Comparison of ENCODE assay signal across 18 mouse cellular contexts in genomic region chr1:59524759-59525158, GRCm38 (mm10). TPM values are rescaled to one million over a fixed set of nuclear protein-coding genes. Genes with fewer than 3 reads are reported as not detected.
A peak's percentile ranks its signal among the peaks of the same experiment; 100 is the strongest.
DNase-seq lines count a peak whose midpoint lies in the region; ATAC-seq lines count a peak whose summit lies in the region.
"Had no signal": no experiment of that assay in that cellular context is flagged by ENCODE, and none has a peak within 500 bp of the region (broad histone marks: within the 10 kb centered on the region; RNA-seq: fewer than 3 reads in every experiment).

No protein-coding gene starts in this region.

- WGBS in midbrain, embryonic 10.5 days, result 66% methylated on average over 3 of the region's 3 CpGs
- 56% methylated on average over 3 of the region's 3 CpGs for WGBS in midbrain, embryonic 16.5 days
- 56% methylated on average over 3 of the region's 3 CpGs for WGBS in hindbrain, embryonic 11.5 days
- 61% methylated on average over 3 of the region's 3 CpGs for WGBS in midbrain, embryonic 13.5 days

- H3K4me1 ChIP-seq in midbrain, embryonic 10.5 days, result peaks cover 43% of the 10 kb centered on the region
- peaks cover 6% of the 10 kb centered on the region for H3K4me1 ChIP-seq in midbrain, embryonic 16.5 days (ENCODE audit: control insufficient read depth, insufficient read depth, low read length)
- 0 out of 2 replicates have a peak, but pooled peaks cover 6% of the 10 kb centered on the region for H3K4me1 ChIP-seq in hindbrain, embryonic 11.5 days (replicated peaks; ENCODE audit: control insufficient read depth, insufficient read depth, low read length)
- peaks cover 16% of the 10 kb centered on the region for H3K4me1 ChIP-seq in midbrain, embryonic 13.5 days (replicated peaks)
- H3K4me1 ChIP-seq: liver, embryonic 13.5 days had no signal

- no peak overlapping the region for H3K9ac ChIP-seq in midbrain, embryonic 16.5 days (ENCODE audit: low read depth, low read length)
- no peak overlapping the region for H3K9ac ChIP-seq in hindbrain, embryonic 11.5 days (ENCODE audit: low read depth, low read length)
- H3K9ac ChIP-seq in midbrain, embryonic 13.5 days (replicated peaks), result no peak overlapping the region
- H3K9ac ChIP-seq: liver, embryonic 13.5 days; lung, embryonic 15.5 days had no signal

- 0 out of 2 replicates have a peak overlapping the region, but pooled peaks have one; percentile 20 for H3K4me3 ChIP-seq in midbrain, embryonic 10.5 days
- H3K4me3 ChIP-seq in midbrain, embryonic 16.5 days (ENCODE audit: low read depth, low read length), result no peak overlapping the region
- H3K4me3 ChIP-seq in hindbrain, embryonic 11.5 days (ENCODE audit: low read depth, low read length), result no peak overlapping the region
- no peak overlapping the region for H3K4me3 ChIP-seq in midbrain, embryonic 13.5 days (replicated peaks)
- H3K4me3 ChIP-seq: liver, embryonic 13.5 days; lung, embryonic 15.5 days had no signal

- 0 out of 2 replicates have a peak, but pooled peaks cover 4% of the 10 kb centered on the region for H3K9me3 ChIP-seq in midbrain, embryonic 10.5 days (replicated peaks)
- H3K9me3 ChIP-seq in midbrain, embryonic 16.5 days (replicated peaks; ENCODE audit: control insufficient read depth, low read length, poor library complexity, severe bottlenecking), result no peaks in the 10 kb centered on the region
- H3K9me3 ChIP-seq in hindbrain, embryonic 11.5 days (ENCODE audit: control insufficient read depth, low read length), result no peaks in the 10 kb centered on the region
- H3K9me3 ChIP-seq in midbrain, embryonic 13.5 days, result no peaks in the 10 kb centered on the region
- H3K9me3 ChIP-seq: liver, embryonic 13.5 days; lung, embryonic 15.5 days had no signal

- DNase-seq in midbrain, embryonic 10.5 days (ENCODE audit: low spot score), result no peak
- DNase-seq in hindbrain, embryonic 11.5 days (ENCODE audit: low spot score), result no peak
- no peak for DNase-seq in embryo, embryonic 10 days (ENCODE audit: low spot score)
- DNase-seq in heart, adult 8-10 months (ENCODE audit: low spot score), result no peak
- no peak for DNase-seq in left cerebral cortex, postnatal 4 days
- DNase-seq: cerebellum, adult 11-12 months; gastrocnemius, postnatal 36 days; kidney, adult 11 months; kidney, postnatal 10 days; liver, embryonic 13.5 days; right cerebral cortex, postnatal 14 days; thymus, adult 2 months had no signal

- no peak for ATAC-seq in midbrain, embryonic 16.5 days
- no peak for ATAC-seq in hindbrain, embryonic 11.5 days (ENCODE audit: low FRiP score)
- ATAC-seq in midbrain, embryonic 13.5 days, result no peak

- peak overlapping the region; percentile 85 for H3K27ac ChIP-seq in midbrain, embryonic 10.5 days (replicated peaks)
- no peak overlapping the region for H3K27ac ChIP-seq in midbrain, embryonic 16.5 days (ENCODE audit: low read length)
- peak overlapping the region; percentile 48; the same call in 1 of the 2 replicates for H3K27ac ChIP-seq in hindbrain, embryonic 11.5 days (ENCODE audit: low read depth, low read length)
- H3K27ac ChIP-seq in midbrain, embryonic 13.5 days, result 0 out of 2 replicates have a peak overlapping the region, but pooled peaks have one; percentile 64
- H3K27ac ChIP-seq: liver, embryonic 13.5 days; macrophage had no signal

- H3K4me2 ChIP-seq in midbrain, embryonic 16.5 days (ENCODE audit: low read length), result no peak overlapping the region
- H3K4me2 ChIP-seq in hindbrain, embryonic 11.5 days (replicated peaks; ENCODE audit: low read depth, low read length), result 0 out of 2 replicates have a peak overlapping the region, but pooled peaks have one; percentile 2
- H3K4me2 ChIP-seq in midbrain, embryonic 13.5 days (replicated peaks), result no peak overlapping the region
- H3K4me2 ChIP-seq: liver, embryonic 13.5 days; lung, embryonic 15.5 days had no signal

- intact Hi-C loops in left cerebral cortex, postnatal 4 days (cut with DNase I), result no loop called here

- H3K27me3 ChIP-seq in midbrain, embryonic 10.5 days (ENCODE audit: low read depth, poor library complexity, severe bottlenecking), result no peaks in the 10 kb centered on the region
- H3K27me3 ChIP-seq in midbrain, embryonic 16.5 days (ENCODE audit: control insufficient read depth, insufficient read depth, low read depth, low read length), result no peaks in the 10 kb centered on the region
- H3K27me3 ChIP-seq in hindbrain, embryonic 11.5 days (ENCODE audit: control insufficient read depth, insufficient read depth, low read length), result no peaks in the 10 kb centered on the region
- H3K27me3 ChIP-seq in midbrain, embryonic 13.5 days, result no peaks in the 10 kb centered on the region
- H3K27me3 ChIP-seq: liver, embryonic 13.5 days; lung, embryonic 15.5 days had no signal

- peaks cover 9% of the 10 kb centered on the region for H3K36me3 ChIP-seq in midbrain, embryonic 10.5 days
- no peaks in the 10 kb centered on the region for H3K36me3 ChIP-seq in midbrain, embryonic 16.5 days (ENCODE audit: control insufficient read depth, insufficient read depth, low read length)
- no peaks in the 10 kb centered on the region for H3K36me3 ChIP-seq in hindbrain, embryonic 11.5 days (ENCODE audit: control insufficient read depth, insufficient read depth, low read length)
- no peaks in the 10 kb centered on the region for H3K36me3 ChIP-seq in midbrain, embryonic 13.5 days
- H3K36me3 ChIP-seq: liver, embryonic 13.5 days; lung, embryonic 15.5 days had no signal

RNA-seq across cellular contexts. Expression of gene Gm973, which starts 8.7 kb away (rescaled TPM):
- 9.0 and 9.4 TPM in 2 replicates for polyA plus RNA-seq in midbrain, embryonic 10.5 days (2016; fragmentation: Nextera tagmentation; extraction: Ambion mirVana)
- polyA plus RNA-seq in midbrain, embryonic 16.5 days (2015; fragmentation: Nextera tagmentation; extraction: Ambion mirVana), result 11.8 and 14.1 TPM in 2 replicates
- 7.7 and 9.5 TPM in 2 replicates for polyA plus RNA-seq in hindbrain, embryonic 11.5 days (2014; fragmentation: Nextera tagmentation; extraction: Ambion mirVana)
- 7.2 and 8.8 TPM in 2 replicates for polyA plus RNA-seq in midbrain, embryonic 13.5 days (2015; fragmentation: Nextera tagmentation; extraction: Ambion mirVana)
- under 1 TPM in 2 of 4 experiments, not detected in 2; 0.16 to 0.53 TPM for total RNA-seq in heart, adult 8-10 months (2022)
- total RNA-seq in left cerebral cortex, postnatal 4 days (2021), result 1 to 10 TPM; 6.1 to 6.7 TPM
- polyA plus RNA-seq: C2C12; macrophage; spleen, adult 2 months had no signal

RNA-seq across cellular contexts. Expression of gene Fzd7, which starts 42.5 kb away (rescaled TPM):
- polyA plus RNA-seq in midbrain, embryonic 10.5 days (2016; fragmentation: Nextera tagmentation; extraction: Ambion mirVana), result 5.9 and 8.6 TPM in 2 replicates
- 2.6 and 3.2 TPM in 2 replicates for polyA plus RNA-seq in midbrain, embryonic 16.5 days (2015; fragmentation: Nextera tagmentation; extraction: Ambion mirVana)
- 13.0 and 15.4 TPM in 2 replicates for polyA plus RNA-seq in hindbrain, embryonic 11.5 days (2014; fragmentation: Nextera tagmentation; extraction: Ambion mirVana)
- polyA plus RNA-seq in midbrain, embryonic 13.5 days (2015; fragmentation: Nextera tagmentation; extraction: Ambion mirVana), result 2.7 and 4.0 TPM in 2 replicates
- total RNA-seq in heart, adult 8-10 months (2022), result 1 to 10 TPM; 6.2 to 8.5 (median 7.6) TPM
- 1 to 10 TPM; 6.9 to 7.4 TPM for total RNA-seq in left cerebral cortex, postnatal 4 days (2021)
